Mouse (Mus musculus) gastrocnemius, adult 8-10 months (tissue): Measurements from ENCODE around the gene Drg1. TPM values are rescaled to one million over a fixed set of nuclear protein-coding genes. Genes with fewer than 3 reads are reported as not detected.
A peak's percentile ranks its signal among the peaks of the same experiment; 100 is the strongest.

Experiments
- DNase-seq, 2 experiments: peaks; one replicate each; pipeline ENCODE4 v3.0.0; 2022; ENCODE audit warnings: low spot score in 2 of 2
- total RNA-seq, 4 experiments: library from RNA; stranded (reverse); gene quantifications; 2 replicates each; pipeline ENCODE4 v1.2.4; 2022

Gene Drg1
- total RNA-seq: 10 to 100 TPM; 42.1 to 48.9 (median 44.3) TPM

GRCm38 (mm10) chr11:3266079-3266685, at the start of gene Drg1:
Gene Drg1 (minus strand): TSS chr11:3266415.
- DNase-seq: peak; percentile 79 to 91

GRCm38 (mm10) chr11:3314148-3314547, 47.9 kb upstream of the Drg1 start:
- peak; percentile 48 to 55 for DNase-seq

- DNase-seq: no peak
Measured at GRCm38 (mm10) chr11:3313294-3313693, 47.1 kb upstream of the Drg1 start.

- no peak for DNase-seq
Measured at GRCm38 (mm10) chr11:3311586-3312347, 45.6 kb upstream of the Drg1 start.

GRCm38 (mm10) chr11:3310789-3311585, 44.8 kb upstream of the Drg1 start:
- DNase-seq: no peak

- no peak for DNase-seq
Measured at GRCm38 (mm10) chr11:3309884-3310283, 43.7 kb upstream of the Drg1 start.

- DNase-seq: no peak
Measured at GRCm38 (mm10) chr11:3307875-3308274, 41.7 kb upstream of the Drg1 start.

- no peak for DNase-seq
Measured at GRCm38 (mm10) chr11:3305821-3306220, 39.6 kb upstream of the Drg1 start.

GRCm38 (mm10) chr11:3302792-3303191, 36.6 kb upstream of the Drg1 start:
- DNase-seq: no peak

- no peak for DNase-seq
Measured at GRCm38 (mm10) chr11:3302385-3302784, 36.2 kb upstream of the Drg1 start.

GRCm38 (mm10) chr11:3301075-3301474, 34.9 kb upstream of the Drg1 start:
- DNase-seq: no peak

GRCm38 (mm10) chr11:3298813-3299185, 32.6 kb upstream of the Drg1 start:
- DNase-seq: no peak

- no peak for DNase-seq
Measured at GRCm38 (mm10) chr11:3297871-3298812, 31.9 kb upstream of the Drg1 start.

- DNase-seq: no peak
Measured at GRCm38 (mm10) chr11:3296056-3296455, 29.8 kb upstream of the Drg1 start.

GRCm38 (mm10) chr11:3294641-3295040, 28.4 kb upstream of the Drg1 start:
- no peak for DNase-seq

- no peak for DNase-seq
Measured at GRCm38 (mm10) chr11:3293361-3293760, 27.1 kb upstream of the Drg1 start.

- DNase-seq: no peak
Measured at GRCm38 (mm10) chr11:3292711-3293249, 26.6 kb upstream of the Drg1 start.

GRCm38 (mm10) chr11:3292062-3292421, 25.8 kb upstream of the Drg1 start:
- no peak for DNase-seq

GRCm38 (mm10) chr11:3291311-3292061, 25.3 kb upstream of the Drg1 start:
- DNase-seq: no peak

GRCm38 (mm10) chr11:3290640-3291310, 24.6 kb upstream of the Drg1 start:
- DNase-seq: peak; percentile 14 to 26
